Mouse (Mus musculus) thymus, postnatal 4 days (tissue): Measurements from ENCODE around the gene Apob.

Experiments used
- DNase-seq: peaks from one replicate; pipeline ENCODE4 v3.0.0; 2021

The Apob gene

DNA sequence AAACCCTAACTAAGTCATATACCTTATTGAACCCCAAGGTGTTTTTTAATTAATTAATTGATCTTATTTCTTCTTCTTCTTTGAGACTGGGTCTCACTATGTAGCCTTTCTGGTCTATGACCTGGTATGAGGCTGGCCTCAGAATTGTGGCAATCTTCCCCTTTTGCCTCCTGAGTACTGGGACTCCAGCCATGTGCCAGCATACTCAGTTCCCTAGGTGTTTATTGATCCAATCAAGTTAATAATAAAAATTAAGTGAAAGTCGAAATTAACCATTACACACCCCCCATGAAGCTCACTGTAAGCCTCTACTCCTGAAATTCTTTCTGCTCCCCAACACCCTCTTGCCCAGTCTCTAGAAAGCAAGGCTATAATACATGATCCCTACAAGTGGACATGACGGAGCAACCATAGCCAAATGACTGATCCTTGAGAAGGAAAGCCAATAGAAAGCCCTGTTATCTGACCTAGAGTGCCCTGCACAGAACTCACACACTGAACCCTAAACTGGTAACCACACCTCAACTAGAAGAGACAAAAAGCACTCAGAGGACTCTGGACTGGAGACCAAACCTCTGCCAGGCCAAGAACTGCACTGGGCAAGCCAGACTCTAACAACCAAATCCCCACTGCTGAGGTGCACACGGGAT, 60.8 kb downstream of the Apob start:
- DNase-seq: no peak

DNA sequence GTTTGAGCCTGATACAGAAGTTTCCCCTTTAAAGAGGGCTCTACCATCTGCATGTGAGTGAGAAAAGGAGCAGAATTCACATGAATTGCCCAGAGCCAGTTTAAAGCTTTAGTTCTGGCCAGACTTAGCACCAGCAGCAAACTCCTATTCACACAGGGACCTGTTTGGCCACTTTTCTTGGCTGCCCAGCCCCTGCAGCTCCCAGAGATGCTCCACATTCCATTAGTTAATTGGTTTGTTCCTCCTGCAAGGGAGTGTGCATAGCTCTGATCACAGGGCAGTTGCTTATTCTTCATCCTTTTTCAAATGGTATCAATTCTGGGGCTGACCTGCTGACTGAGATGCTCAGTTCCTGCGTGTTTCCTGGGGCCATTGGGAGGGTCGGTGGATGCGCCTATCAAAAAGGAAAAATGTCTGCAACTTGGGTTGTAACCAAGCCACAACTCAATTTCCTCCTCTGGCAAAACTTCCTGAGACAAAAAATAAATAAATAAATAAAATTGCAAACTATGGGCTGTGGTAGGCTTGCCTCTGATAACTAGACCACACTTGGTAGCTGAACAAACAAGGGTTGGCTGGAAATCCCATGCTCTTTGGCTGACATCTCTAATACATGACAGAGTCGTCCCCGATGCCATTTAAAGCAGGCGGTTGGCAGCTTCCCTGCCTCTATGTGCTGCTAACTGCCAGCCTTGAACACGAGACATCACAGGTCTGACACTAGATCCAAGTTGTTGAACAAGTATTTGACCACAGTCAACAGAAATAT, 65.4 kb downstream of the Apob start:
- no peak for DNase-seq

DNA sequence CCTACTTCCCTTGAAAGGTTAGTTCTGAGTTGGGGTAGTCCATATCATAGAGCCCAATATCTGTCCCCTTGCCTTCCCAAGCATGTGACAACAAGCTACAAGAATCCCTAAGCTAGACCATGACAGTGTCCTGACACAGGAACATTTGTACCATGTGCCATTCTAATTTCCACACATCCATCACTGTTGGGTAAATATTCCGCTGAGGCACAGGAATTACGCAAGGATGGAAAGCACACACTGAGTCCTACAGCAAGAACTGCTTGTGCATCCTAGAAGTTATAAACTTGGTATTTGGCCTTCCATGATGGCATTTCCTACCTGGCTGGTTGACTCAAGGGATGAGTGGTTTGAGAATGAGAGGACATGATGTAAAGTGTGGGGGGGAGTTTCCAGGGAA, 69.6 kb downstream of the Apob start:
- no peak for DNase-seq

DNA sequence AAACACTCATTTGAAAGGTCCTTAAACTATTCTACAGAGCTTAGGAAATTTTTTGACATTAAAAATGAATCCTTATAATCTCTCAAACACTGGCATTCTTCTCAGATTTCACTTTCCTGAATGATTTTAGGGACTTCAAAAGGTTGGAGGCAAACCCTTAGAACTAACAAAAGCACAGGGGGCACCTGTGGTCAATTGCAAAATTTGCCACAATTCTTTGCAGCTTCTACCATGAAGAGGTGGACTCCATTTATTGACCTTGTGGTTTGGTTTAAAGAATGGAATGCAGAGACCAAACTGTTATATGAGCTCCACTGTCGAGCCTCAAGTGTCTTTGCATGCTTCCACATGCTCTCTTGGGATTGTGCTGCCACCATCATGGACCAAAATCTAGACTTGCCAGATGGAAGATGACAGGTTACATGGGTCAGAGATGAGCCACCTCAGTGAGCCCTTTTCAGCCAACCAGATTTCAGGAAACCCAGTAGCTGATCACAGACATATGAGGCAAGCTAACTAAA, 70.4 kb downstream of the Apob start:
- DNase-seq: no peak

DNA sequence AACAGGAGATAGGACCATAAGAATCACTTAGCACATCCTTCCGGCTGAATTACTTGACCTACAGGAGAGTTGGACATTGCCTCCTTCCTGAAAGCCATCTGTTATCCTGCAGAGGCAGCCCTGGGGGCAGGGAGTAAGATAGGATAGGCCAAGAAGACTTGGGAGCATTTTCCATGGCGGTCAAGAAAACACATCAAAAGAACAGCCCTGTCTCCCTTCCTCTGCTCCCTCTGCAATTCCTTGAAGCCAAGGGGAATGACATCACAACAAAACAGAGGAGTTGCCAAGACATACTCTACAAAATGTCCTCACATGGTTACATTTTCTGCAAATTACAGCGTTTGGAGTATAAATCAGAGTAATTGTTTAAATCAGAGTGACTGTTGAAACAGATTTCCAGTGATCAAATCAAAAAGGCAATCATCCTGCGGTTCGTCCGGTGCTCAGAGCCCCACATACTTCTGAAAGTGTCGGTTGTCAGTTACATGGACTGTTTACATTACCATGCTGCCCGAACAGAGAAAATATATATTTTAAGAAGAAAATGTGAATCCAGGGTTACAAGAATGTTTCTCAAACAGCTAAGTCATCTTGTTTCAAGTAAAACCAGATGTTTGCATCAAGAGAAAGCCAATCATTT, 78.7 kb downstream of the Apob start:
- DNase-seq: no peak

DNA sequence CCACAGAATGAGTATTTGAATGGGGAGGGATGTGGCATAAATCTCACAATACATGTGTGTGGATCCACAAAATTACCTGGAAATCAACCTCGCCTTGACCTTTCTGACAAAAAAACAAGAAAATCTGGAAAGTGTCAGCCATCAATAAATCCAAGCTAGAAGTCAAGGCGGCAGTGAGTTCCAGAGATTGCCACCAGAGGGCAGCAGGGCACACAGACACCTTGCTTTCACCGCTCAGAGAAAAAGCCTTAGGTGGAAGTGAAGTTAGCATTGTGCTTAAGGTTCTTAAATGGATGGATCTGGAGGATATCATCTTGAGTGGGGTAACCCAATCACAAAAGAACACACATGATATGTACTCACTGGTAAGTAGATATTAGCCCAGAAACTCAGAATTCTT, 82.1 kb downstream of the Apob start:
- DNase-seq: peak; percentile 73

DNA sequence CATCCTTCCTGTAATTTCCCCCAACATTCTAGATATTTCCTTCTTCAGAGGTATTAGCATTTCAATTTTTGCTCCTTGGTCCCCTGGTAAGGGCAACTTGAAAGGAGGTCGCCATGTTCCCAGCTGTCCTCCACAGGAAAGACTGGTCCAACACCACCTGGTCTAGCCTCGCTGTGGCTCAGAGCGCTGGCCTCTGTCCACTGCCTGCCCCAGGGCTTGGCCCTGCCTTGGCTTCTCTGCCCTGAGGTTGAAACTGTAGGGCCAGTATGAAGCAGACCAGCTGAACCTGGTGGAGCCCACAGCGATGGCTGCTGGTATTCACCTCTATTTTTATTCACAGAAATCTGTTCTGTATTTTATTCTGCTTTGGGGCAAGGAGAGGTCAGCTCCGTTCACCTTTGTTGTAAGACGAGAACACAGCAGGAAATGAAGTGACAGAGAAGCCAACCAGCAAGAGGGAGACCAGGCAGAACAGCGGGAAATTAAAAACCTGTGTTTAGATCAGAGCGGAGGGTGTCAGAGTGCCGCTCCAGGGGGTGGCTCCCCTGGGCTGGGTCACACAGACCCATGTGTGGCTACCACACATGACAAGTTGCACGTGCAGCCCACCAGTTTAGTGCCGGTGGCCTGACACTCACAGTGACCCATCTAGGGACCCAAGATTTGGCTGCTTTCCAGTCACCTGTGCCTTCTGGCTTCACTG, 86.1 kb downstream of the Apob start:
- DNase-seq: no peak
